In the genomic region with DNA sequence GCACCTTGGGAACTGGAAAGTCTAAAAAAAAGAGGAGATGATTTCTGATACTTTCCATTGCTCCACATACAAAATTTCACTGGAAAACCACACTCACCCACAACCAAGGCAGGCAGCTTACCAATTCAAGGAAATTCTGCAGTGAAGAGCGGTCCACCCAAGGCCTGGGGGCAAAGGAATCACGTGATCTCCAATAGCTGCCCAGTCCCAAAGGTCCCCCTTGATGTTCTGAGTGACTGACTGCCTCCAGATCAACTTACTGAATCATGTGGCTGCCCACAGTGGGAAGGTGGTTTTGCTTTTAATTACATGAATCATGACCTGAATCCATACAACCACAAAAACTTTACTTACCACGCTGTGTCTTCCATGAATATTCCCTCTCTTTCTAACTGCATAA, we compare ENCODE assay signal across 24 mouse cellular contexts.
"Had no signal": no experiment of that assay in that cellular context is flagged by ENCODE, and none has a peak within 500 bp of the region (broad histone marks: within the 10 kb centered on the region; RNA-seq: fewer than 3 reads in every experiment).

No protein-coding gene starts in this region.

- H3K9ac ChIP-seq: heart, embryonic 13.5 days; heart, embryonic 15.5 days; hindbrain, embryonic 13.5 days; hindbrain, embryonic 15.5 days; intestine, embryonic 15.5 days; limb, embryonic 12.5 days; liver, embryonic 13.5 days had no signal

- H3K27ac ChIP-seq: heart, adult 2 months; heart, embryonic 13.5 days; heart, embryonic 15.5 days; hindbrain, embryonic 13.5 days; hindbrain, embryonic 15.5 days; intestine, embryonic 15.5 days; layer of hippocampus, adult 2 months; left cerebral cortex, adult 2 months; limb, embryonic 10.5 days; limb, embryonic 12.5 days; liver, embryonic 13.5 days had no signal

- H3K4me1 ChIP-seq: heart, embryonic 13.5 days; heart, embryonic 15.5 days; hindbrain, embryonic 13.5 days; hindbrain, embryonic 15.5 days; intestine, embryonic 15.5 days; limb, embryonic 10.5 days; limb, embryonic 12.5 days; liver, embryonic 13.5 days had no signal

- H3K4me2 ChIP-seq: heart, embryonic 11.5 days; heart, embryonic 13.5 days; heart, embryonic 15.5 days; hindbrain, embryonic 13.5 days; hindbrain, embryonic 15.5 days; intestine, embryonic 15.5 days; limb, embryonic 12.5 days; liver, embryonic 11.5 days; liver, embryonic 13.5 days had no signal

- H3K9me3 ChIP-seq: heart, embryonic 15.5 days; hindbrain, embryonic 13.5 days; hindbrain, embryonic 15.5 days; intestine, embryonic 15.5 days; limb, embryonic 10.5 days; limb, embryonic 12.5 days; liver, embryonic 13.5 days had no signal

- ATAC-seq: inflammation-experienced regulatory T-cells, adult 6 months; intestine, embryonic 15.5 days; intestine, postnatal 0 days had no signal

- H3K4me3 ChIP-seq: heart, adult 2 months; heart, embryonic 13.5 days; heart, embryonic 15.5 days; hindbrain, embryonic 13.5 days; hindbrain, embryonic 15.5 days; intestine, embryonic 15.5 days; layer of hippocampus, adult 2 months; left cerebral cortex, adult 2 months; limb, embryonic 10.5 days; limb, embryonic 12.5 days; liver, embryonic 13.5 days had no signal

- DNase-seq: gastrocnemius, postnatal 25 days; heart, adult 2 months; heart, postnatal 14 days; heart, postnatal 36 days; kidney, adult 18-20 months; kidney, adult 8-10 months; kidney, postnatal 10 days; kidney, postnatal 25 days; kidney, postnatal 4 days; liver; liver, embryonic 13.5 days had no signal

- H3K27me3 ChIP-seq: heart, embryonic 13.5 days; heart, embryonic 15.5 days; hindbrain, embryonic 13.5 days; hindbrain, embryonic 15.5 days; intestine, embryonic 15.5 days; limb, embryonic 12.5 days; liver, embryonic 13.5 days had no signal
